24 mouse cellular contexts compared by ENCODE assay signal in the genomic region with DNA sequence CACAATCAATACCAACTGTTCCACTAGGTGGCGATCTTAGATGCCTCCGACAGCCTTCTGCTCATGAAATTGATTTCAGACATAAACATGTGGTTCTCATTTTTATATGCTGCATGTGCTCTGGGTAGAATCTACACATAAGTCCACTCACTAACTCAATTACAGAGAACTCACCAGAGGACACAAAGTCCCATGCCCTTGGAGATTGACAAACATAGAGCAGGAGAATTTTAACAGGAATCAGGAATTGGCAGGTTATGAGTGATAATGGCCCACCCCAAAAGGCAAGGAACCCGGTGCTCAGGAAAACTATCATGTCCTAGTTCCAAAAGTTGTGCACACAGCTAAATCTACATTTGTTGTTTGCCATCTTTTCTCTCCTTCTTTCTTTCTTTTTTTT. TPM values are rescaled to one million over a fixed set of nuclear protein-coding genes. Genes with fewer than 3 reads are reported as not detected.
DNase-seq lines count a peak whose midpoint lies in the region; ATAC-seq and TF ChIP-seq lines count a peak whose summit lies in the region.
"Not testable (repeated sequence)": the region's sequence is repeated elsewhere in the genome, so short reads cannot be mapped to it uniquely, and the experiment has no call there.
"Had no signal": no experiment of that assay in that cellular context is flagged by ENCODE, and none has a peak within 500 bp of the region (broad histone marks: within the 10 kb centered on the region; RNA-seq: fewer than 3 reads in every experiment).

No protein-coding gene starts in this region.

- DNase-seq in 416B (ENCODE audit: low read depth) = peak; percentile 42
- peak; percentile 14 for DNase-seq in R1 (ENCODE audit: low read depth, low spot score)
- not testable (repeated sequence) for DNase-seq in kidney, postnatal 0 days (ENCODE audit: low spot score)

- ATAC-seq in embryonic facial prominence, embryonic 15.5 days (ENCODE audit: insufficient number of reproducible peaks, low FRiP score, low TSS enrichment, low read depth) = 0 out of 2 replicates have a peak, but pooled peaks have one; percentile 30
- 0 out of 2 replicates have a peak, but pooled peaks have one; percentile 10 for ATAC-seq in heart, embryonic 14.5 days (ENCODE audit: insufficient number of reproducible peaks, insufficient read depth, low FRiP score, low read depth)
- peak; percentile 37; the same call in 1 of the 2 replicates for ATAC-seq in kidney, postnatal 0 days (replicated peaks; ENCODE audit: low FRiP score, low read depth)
- ATAC-seq in lung, embryonic 15.5 days (ENCODE audit: borderline replicate concordance, extremely low read depth, low FRiP score, low TSS enrichment) = peak; percentile 47; the same call in 1 of the 2 replicates
- peak; percentile 53; the same call in 1 of the 2 replicates for ATAC-seq in neural tube, embryonic 15.5 days (ENCODE audit: low FRiP score)

- not testable (repeated sequence) for H3K9ac ChIP-seq in embryonic facial prominence, embryonic 15.5 days; heart, embryonic 14.5 days (ENCODE audit: low read length); kidney, postnatal 0 days (ENCODE audit: low read depth, low read length); lung, embryonic 15.5 days; neural tube, embryonic 15.5 days (replicated peaks)

- not testable (repeated sequence) for H3K36me3 ChIP-seq in embryonic facial prominence, embryonic 15.5 days; heart, embryonic 14.5 days (ENCODE audit: control insufficient read depth, insufficient read depth, low read length); kidney, postnatal 0 days (ENCODE audit: insufficient read depth, low read length); lung, embryonic 15.5 days; neural tube, embryonic 15.5 days

- H3K9me3 ChIP-seq in embryonic facial prominence, embryonic 15.5 days (replicated peaks) = peaks cover 17% of the 10 kb centered on the region
- peaks cover 17% of the 10 kb centered on the region for H3K9me3 ChIP-seq in heart, embryonic 14.5 days (ENCODE audit: control insufficient read depth, low read length)
- H3K9me3 ChIP-seq in kidney, postnatal 0 days (replicated peaks; ENCODE audit: low read length) = not testable (repeated sequence)
- H3K9me3 ChIP-seq in lung, embryonic 15.5 days = peaks cover 17% of the 10 kb centered on the region
- peaks cover 33% of the 10 kb centered on the region for H3K9me3 ChIP-seq in neural tube, embryonic 15.5 days (replicated peaks)

- TF ChIP-seq CTCF in kidney, postnatal 0 days (IDR thresholded peaks at IDR 0.05; ENCODE audit: low read depth) = not testable (repeated sequence)

- not testable (repeated sequence) for H3K27me3 ChIP-seq in embryonic facial prominence, embryonic 15.5 days; heart, embryonic 14.5 days (ENCODE audit: control insufficient read depth, insufficient read depth, low read length); kidney, postnatal 0 days (ENCODE audit: insufficient read depth, low read length); lung, embryonic 15.5 days; neural tube, embryonic 15.5 days (replicated peaks)

- WGBS in embryonic facial prominence, embryonic 15.5 days = 53% methylated on average over 3 of the region's 3 CpGs
- 51% methylated on average over 3 of the region's 3 CpGs for WGBS in heart, embryonic 14.5 days
- WGBS in kidney, postnatal 0 days = 59% methylated on average over 3 of the region's 3 CpGs
- 52% methylated on average over 3 of the region's 3 CpGs for WGBS in lung, embryonic 15.5 days
- 58% methylated on average over 3 of the region's 3 CpGs for WGBS in neural tube, embryonic 15.5 days

- not testable (repeated sequence) for H3K4me1 ChIP-seq in embryonic facial prominence, embryonic 15.5 days; heart, embryonic 14.5 days (ENCODE audit: control insufficient read depth in 2 of 2, insufficient read depth in 2 of 2, low read length in 2 of 2); kidney, postnatal 0 days (replicated peaks; ENCODE audit: insufficient read depth, low read length); lung, embryonic 15.5 days; neural tube, embryonic 15.5 days

- H3K27ac ChIP-seq in embryonic facial prominence, embryonic 15.5 days (replicated peaks); heart, embryonic 14.5 days (replicated peaks in 1 of 2; ENCODE audit: control insufficient read depth in 1 of 2, insufficient read depth in 1 of 2, low read depth in 2 of 2, low read length in 2 of 2); kidney, postnatal 0 days; lung, embryonic 15.5 days; neural tube, embryonic 15.5 days (replicated peaks): not testable (repeated sequence)

- H3K4me2 ChIP-seq in embryonic facial prominence, embryonic 15.5 days (replicated peaks); heart, embryonic 14.5 days (ENCODE audit: low read length); kidney, postnatal 0 days (ENCODE audit: low read length); lung, embryonic 15.5 days; neural tube, embryonic 15.5 days: not testable (repeated sequence)

- not testable (repeated sequence) for H3K4me3 ChIP-seq in embryonic facial prominence, embryonic 15.5 days (replicated peaks); heart, embryonic 14.5 days (ENCODE audit: control insufficient read depth in 1 of 2, insufficient read depth in 1 of 2, low read depth in 1 of 2, low read length in 2 of 2); kidney, postnatal 0 days (replicated peaks; ENCODE audit: low read depth, low read length); lung, embryonic 15.5 days; neural tube, embryonic 15.5 days (replicated peaks)

RNA-seq across cellular contexts. Expression of gene Gm17019, which starts 25.9 kb away (rescaled TPM):
- not detected in 2 replicates for polyA plus RNA-seq in embryonic facial prominence, embryonic 15.5 days (2015; fragmentation: Nextera tagmentation; extraction: Ambion mirVana)
- not detected in 2 replicates for polyA plus RNA-seq in heart, embryonic 14.5 days (2014; fragmentation: Nextera tagmentation; extraction: Ambion mirVana)
- not detected in 2 replicates for polyA plus RNA-seq in kidney, postnatal 0 days (2015; fragmentation: Nextera tagmentation; extraction: Ambion mirVana)
- not detected in 2 replicates for polyA plus RNA-seq in lung, embryonic 15.5 days (2015; fragmentation: Nextera tagmentation; extraction: Ambion mirVana)
- not detected in 2 replicates for polyA plus RNA-seq in neural tube, embryonic 15.5 days (2015; fragmentation: Nextera tagmentation; extraction: Ambion mirVana)
- polyA plus RNA-seq: adrenal gland, adult 2 months; brain, embryonic 14.5 days; CD4-positive, CD25-positive, alpha-beta regulatory T cell, adult 4 months; forebrain, embryonic 16.5 days; heart, adult 2 months; heart, embryonic 12.5 days; hindbrain, embryonic 10.5 days; hindbrain, embryonic 16.5 days; intestine, embryonic 14.5 days; kidney, adult 2 months; large intestine, adult 2 months; limb, embryonic 15.5 days; liver, embryonic 13.5 days; lung, embryonic 16.5 days; midbrain, embryonic 12.5 days; Patski; stomach, embryonic 15.5 days had no signal

RNA-seq across cellular contexts. Expression of gene Gm10354, which starts 28.2 kb away (rescaled TPM):
- polyA plus RNA-seq in embryonic facial prominence, embryonic 15.5 days (2015; fragmentation: Nextera tagmentation; extraction: Ambion mirVana) = 0.14 TPM in 1 of 2 replicates, not detected in the other
- not detected in 2 replicates for polyA plus RNA-seq in heart, embryonic 14.5 days (2014; fragmentation: Nextera tagmentation; extraction: Ambion mirVana)
- not detected in 2 replicates for polyA plus RNA-seq in kidney, postnatal 0 days (2015; fragmentation: Nextera tagmentation; extraction: Ambion mirVana)
- polyA plus RNA-seq in lung, embryonic 15.5 days (2015; fragmentation: Nextera tagmentation; extraction: Ambion mirVana) = not detected in 2 replicates
- not detected in 2 replicates for polyA plus RNA-seq in neural tube, embryonic 15.5 days (2015; fragmentation: Nextera tagmentation; extraction: Ambion mirVana)
- polyA plus RNA-seq: adrenal gland, adult 2 months; brain, embryonic 14.5 days; CD4-positive, CD25-positive, alpha-beta regulatory T cell, adult 4 months; forebrain, embryonic 16.5 days; heart, adult 2 months; hindbrain, embryonic 10.5 days; hindbrain, embryonic 16.5 days; intestine, embryonic 14.5 days; kidney, adult 2 months; large intestine, adult 2 months; limb, embryonic 15.5 days; liver, embryonic 13.5 days; lung, embryonic 16.5 days; midbrain, embryonic 12.5 days; Patski; stomach, embryonic 15.5 days had no signal
